ENCODE assay signal across 10 mouse cellular contexts in the genomic region with DNA sequence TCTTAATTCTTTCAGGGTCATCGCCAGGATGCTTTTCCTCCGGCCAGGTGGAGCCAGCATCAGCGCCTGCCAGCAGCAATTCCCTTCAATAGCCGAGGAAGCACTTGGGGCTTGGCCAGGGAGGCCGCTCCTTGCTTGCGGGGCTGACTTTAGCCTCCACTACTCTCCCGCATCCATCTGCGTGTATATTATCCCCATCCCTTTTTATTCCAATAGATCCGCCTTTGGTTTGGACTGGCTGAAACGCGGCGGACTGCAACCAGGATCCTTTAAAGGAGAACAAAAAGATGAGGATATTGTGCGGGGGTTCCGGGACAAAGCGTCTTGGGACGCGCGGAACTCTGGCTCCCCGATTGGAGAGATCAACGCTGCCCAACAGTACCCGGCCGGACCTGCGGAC.
DNase-seq lines count a peak whose midpoint lies in the region; ATAC-seq lines count a peak whose summit lies in the region.
"Had no signal": no experiment of that assay in that cellular context is flagged by ENCODE, and none has a peak within 500 bp of the region (broad histone marks: within the 10 kb centered on the region; RNA-seq: fewer than 3 reads in every experiment).

No protein-coding gene starts in this region.

- no peak for ATAC-seq in heart, embryonic 14.5 days (ENCODE audit: insufficient number of reproducible peaks, insufficient read depth, low FRiP score, low read depth)
- no peak for ATAC-seq in midbrain, embryonic 16.5 days

- H3K36me3 ChIP-seq in heart, embryonic 14.5 days (ENCODE audit: control insufficient read depth, insufficient read depth, low read length), result no peaks in the 10 kb centered on the region
- peaks cover 14% of the 10 kb centered on the region; the same call in 1 of the 2 replicates for H3K36me3 ChIP-seq in hindbrain, embryonic 10.5 days
- H3K36me3 ChIP-seq in midbrain, embryonic 16.5 days (ENCODE audit: control insufficient read depth, insufficient read depth, low read length), result 0 out of 2 replicates have a peak, but pooled peaks cover 5% of the 10 kb centered on the region
- H3K36me3 ChIP-seq: liver, embryonic 15.5 days had no signal

- no peaks in the 10 kb centered on the region for H3K9me3 ChIP-seq in heart, embryonic 14.5 days (ENCODE audit: control insufficient read depth, low read length)
- no peaks in the 10 kb centered on the region for H3K9me3 ChIP-seq in hindbrain, embryonic 10.5 days
- H3K9me3 ChIP-seq in midbrain, embryonic 16.5 days (replicated peaks; ENCODE audit: control insufficient read depth, low read length, poor library complexity, severe bottlenecking), result no peaks in the 10 kb centered on the region
- H3K9me3 ChIP-seq: liver, embryonic 15.5 days had no signal

- H3K4me2 ChIP-seq in heart, embryonic 14.5 days (ENCODE audit: low read length), result peak overlapping the region; percentile 91
- peak overlapping the region; percentile 98 for H3K4me2 ChIP-seq in midbrain, embryonic 16.5 days (ENCODE audit: low read length)
- H3K4me2 ChIP-seq: liver, embryonic 15.5 days had no signal

- under 1% methylated on average over 23 of the region's 23 CpGs for WGBS in heart, embryonic 14.5 days
- under 1% methylated on average over 23 of the region's 23 CpGs for WGBS in hindbrain, embryonic 10.5 days
- under 1% methylated on average over 23 of the region's 23 CpGs for WGBS in midbrain, embryonic 16.5 days

- no peak for DNase-seq in heart, adult 18-20 months
- DNase-seq in cerebellum, adult 9-10 months, result peak; percentile 87
- DNase-seq in hindbrain, embryonic 10.5 days (ENCODE audit: low spot score), result no peak
- DNase-seq in thymus, postnatal 4 days, result no peak
- no peak for DNase-seq in urinary bladder, postnatal 14 days (ENCODE audit: low spot score)
- no peak for DNase-seq in adrenal gland, adult 18-20 months (ENCODE audit: low spot score in 2 of 2)

- H3K9ac ChIP-seq in heart, embryonic 14.5 days (ENCODE audit: low read length), result no peak overlapping the region
- H3K9ac ChIP-seq in midbrain, embryonic 16.5 days (ENCODE audit: low read depth, low read length), result peak overlapping the region; percentile 100
- H3K9ac ChIP-seq: liver, embryonic 15.5 days had no signal

- H3K4me1 ChIP-seq in heart, embryonic 14.5 days (ENCODE audit: control insufficient read depth in 2 of 2, insufficient read depth in 2 of 2, low read length in 2 of 2), result peaks cover 10 to 23% of the 10 kb centered on the region in 2 experiments; a peak in 3 of 4 replicates
- peaks cover 84% of the 10 kb centered on the region for H3K4me1 ChIP-seq in hindbrain, embryonic 10.5 days (replicated peaks)
- peaks cover 29% of the 10 kb centered on the region for H3K4me1 ChIP-seq in midbrain, embryonic 16.5 days (ENCODE audit: control insufficient read depth, insufficient read depth, low read length)

- H3K4me3 ChIP-seq in heart, embryonic 14.5 days (ENCODE audit: control insufficient read depth in 1 of 2, insufficient read depth in 1 of 2, low read depth in 1 of 2, low read length in 2 of 2), result no peak overlapping the region
- H3K4me3 ChIP-seq in hindbrain, embryonic 10.5 days, result peak overlapping the region; percentile 66
- H3K4me3 ChIP-seq in midbrain, embryonic 16.5 days (ENCODE audit: low read depth, low read length), result peak overlapping the region; percentile 93

- H3K27me3 ChIP-seq in heart, embryonic 14.5 days (ENCODE audit: control insufficient read depth, insufficient read depth, low read length), result peaks cover 100% of the 10 kb centered on the region
- H3K27me3 ChIP-seq in hindbrain, embryonic 10.5 days (ENCODE audit: insufficient read depth, poor library complexity, severe bottlenecking), result peaks cover 100% of the 10 kb centered on the region
- H3K27me3 ChIP-seq in midbrain, embryonic 16.5 days (ENCODE audit: control insufficient read depth, insufficient read depth, low read depth, low read length), result no peaks in the 10 kb centered on the region

- H3K27ac ChIP-seq in heart, embryonic 14.5 days (replicated peaks in 1 of 2; ENCODE audit: control insufficient read depth in 1 of 2, insufficient read depth in 1 of 2, low read depth in 2 of 2, low read length in 2 of 2), result no peak overlapping the region
- peak overlapping the region; percentile 94 for H3K27ac ChIP-seq in hindbrain, embryonic 10.5 days
- peak overlapping the region; percentile 99 for H3K27ac ChIP-seq in midbrain, embryonic 16.5 days (ENCODE audit: low read length)
- H3K27ac ChIP-seq: kidney, postnatal 0 days; liver, embryonic 15.5 days had no signal

Comparison
In these comparisons a context has a peak if more than half of its experiments do, and no peak if none do; other contexts are left out.
1. H3K27ac ChIP-seq: peak in hindbrain, embryonic 10.5 days (single experiment) and midbrain, embryonic 16.5 days (single experiment); none in heart, embryonic 14.5 days (0 of 2).
2. H3K4me3 ChIP-seq: peak in hindbrain, embryonic 10.5 days (single experiment) and midbrain, embryonic 16.5 days (single experiment); none in heart, embryonic 14.5 days (0 of 2).